Mouse (Mus musculus) central nervous system, embryonic 14 days (tissue): ENCODE data around the gene Pdgfc. TPM values are rescaled to one million over a fixed set of nuclear protein-coding genes. Genes with fewer than 3 reads are reported as not detected.

Source experiments
- polyA plus RNA-seq: library from polyadenylated mRNA; depleted of rRNA; stranded (reverse); fragments of >200 nt; gene quantifications from 2 replicates; pipeline ENCODE4 v1.2.3, GENCODE M21; 2012; rRNA removed

Gene Pdgfc
- polyA plus RNA-seq: 5.8 and 10.1 TPM in 2 replicates

GRCm38 (mm10) chr3:81036151-81036553 is at the start of gene Pdgfc:
TSS of gene Pdgfc (plus strand) at chr3:81036416.

Other genes with a start within 250 kb of the Pdgfc start
- gene Gria2, start 233.6 kb upstream of the Pdgfc start, polyA plus RNA-seq: 139 and 186 TPM in 2 replicates
- gene Glrb, start 122.8 kb upstream of the Pdgfc start, polyA plus RNA-seq: 13.7 and 14.5 TPM in 2 replicates